Mouse (Mus musculus) lung, postnatal 25 days (tissue): Measurements from ENCODE around the gene Ppt2.

Experiments used
- DNase-seq: peaks from one replicate; pipeline ENCODE4 v3.0.0; 2022; ENCODE audit warnings: low spot score

Gene Ppt2

DNA sequence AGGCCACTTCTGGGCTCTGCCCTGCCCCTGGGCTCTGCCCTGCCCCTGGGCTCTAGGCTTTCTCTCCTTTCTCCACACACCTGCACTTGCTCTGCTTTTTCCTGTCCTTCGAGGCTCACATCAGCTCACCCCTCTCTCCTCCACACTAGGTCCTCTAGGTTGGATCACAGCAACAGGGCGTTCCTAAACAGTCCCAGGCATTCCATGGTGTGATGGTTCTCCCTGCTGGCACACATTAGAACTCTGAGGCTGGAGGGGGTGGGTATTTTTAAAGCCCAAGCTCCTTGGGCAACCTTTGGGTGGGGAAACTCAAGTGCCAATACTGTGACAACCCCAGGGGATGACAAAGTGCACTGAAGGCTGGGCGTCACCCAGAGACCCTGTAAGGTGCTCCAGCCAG lies 9.1 kb upstream of the Ppt2 start:
- DNase-seq: no peak

DNA sequence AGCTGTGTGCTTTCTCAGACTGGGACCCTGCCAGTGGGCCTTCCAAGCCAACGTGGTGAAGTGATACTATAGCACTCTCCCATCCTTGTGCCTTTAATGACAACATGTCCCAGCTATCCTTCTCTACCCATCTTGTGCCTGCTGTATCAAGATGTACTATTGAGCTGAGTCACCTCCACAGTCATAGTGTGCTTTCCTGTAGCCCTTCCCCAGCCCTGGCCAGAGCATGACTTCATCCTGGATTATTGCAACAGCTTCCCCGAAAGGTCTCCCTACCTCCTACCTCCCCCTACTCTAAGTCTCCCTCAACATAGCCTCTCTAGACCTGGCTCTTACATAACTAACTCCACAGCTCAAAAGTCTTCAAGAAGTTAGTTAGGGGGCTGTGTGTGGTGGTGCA lies 7.4 kb upstream of the Ppt2 start:
- DNase-seq: no peak

DNA sequence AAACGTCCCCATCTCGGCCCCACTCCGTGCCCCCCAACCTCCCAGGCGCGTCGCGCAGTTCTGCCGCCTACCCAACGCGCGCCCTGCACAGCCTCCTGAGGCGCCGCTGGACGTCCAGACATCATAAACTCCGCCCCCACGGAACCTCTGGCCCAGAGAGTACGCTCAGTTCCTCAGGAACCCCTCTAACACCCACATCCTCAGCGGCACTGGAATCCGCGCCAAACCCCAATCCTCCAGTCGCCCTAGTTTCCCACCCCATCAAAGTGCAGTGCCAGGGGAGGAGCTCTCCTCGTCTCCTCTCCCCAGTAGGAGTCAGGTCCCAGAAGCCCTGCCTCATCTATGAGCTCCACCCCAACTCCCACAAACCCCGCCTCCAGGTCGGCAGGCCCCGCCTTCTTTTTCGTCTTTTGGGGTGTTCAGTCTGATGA lies 4.0 kb upstream of the Ppt2 start:
- DNase-seq: peak; percentile 85

DNA sequence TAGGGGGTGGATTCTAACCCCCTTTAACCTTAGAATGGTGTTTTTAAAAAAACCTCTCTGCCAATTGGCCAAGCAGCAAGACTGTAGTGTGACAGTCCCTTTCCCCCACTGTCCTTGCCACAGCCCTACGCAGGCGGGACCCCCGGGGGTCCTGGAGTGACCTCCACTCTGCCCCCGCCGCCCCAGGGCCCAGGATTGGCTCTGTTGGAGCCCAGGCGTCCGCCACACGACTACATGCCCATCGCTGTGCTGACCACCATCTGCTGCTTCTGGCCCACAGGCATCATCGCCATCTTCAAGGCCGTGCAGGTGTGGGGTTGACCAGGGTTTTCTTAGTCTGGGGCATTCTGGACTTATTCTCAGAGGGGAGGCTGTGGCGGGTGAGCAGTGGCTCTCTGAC lies 3.3 kb upstream of the Ppt2 start:
- no peak for DNase-seq

DNA sequence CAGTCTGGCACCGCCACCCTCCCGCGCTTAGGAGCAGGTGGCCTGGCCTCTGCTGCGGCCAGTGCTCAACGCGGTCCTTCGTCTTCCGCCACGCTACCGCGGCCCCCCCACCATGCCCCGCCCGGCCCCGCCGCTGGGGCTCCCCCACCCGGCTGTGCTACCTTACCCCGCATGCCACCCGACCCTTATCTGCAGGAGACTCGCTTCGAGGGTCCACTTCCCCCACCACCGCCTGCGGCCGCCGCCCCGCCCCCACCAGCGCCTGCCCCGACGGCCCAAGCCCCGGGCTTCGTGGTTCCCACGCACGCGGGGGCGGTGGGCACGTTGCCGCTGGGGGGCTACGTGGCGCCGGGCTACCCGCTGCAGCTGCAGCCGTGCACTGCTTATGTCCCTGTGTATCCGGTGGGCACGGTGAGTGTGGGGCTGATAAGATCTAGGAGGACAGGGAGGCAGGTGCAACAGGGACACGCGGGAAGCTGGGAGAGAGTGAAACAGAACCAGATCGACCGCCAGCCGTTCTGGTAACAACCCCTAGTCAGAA lies 2.5 kb upstream of the Ppt2 start:
- no peak for DNase-seq

GRCm38 (mm10) chr17:34629796-34630603 lies 1.7 kb upstream of the Ppt2 start:
- no peak for DNase-seq

- DNase-seq: no peak
Observed at GRCm38 (mm10) chr17:34629221-34629751, 976 bp upstream of the Ppt2 start, which contains the start of gene Prrt1. Gene Prrt1, plus strand, starts transcription at chr17:34629533.

DNA sequence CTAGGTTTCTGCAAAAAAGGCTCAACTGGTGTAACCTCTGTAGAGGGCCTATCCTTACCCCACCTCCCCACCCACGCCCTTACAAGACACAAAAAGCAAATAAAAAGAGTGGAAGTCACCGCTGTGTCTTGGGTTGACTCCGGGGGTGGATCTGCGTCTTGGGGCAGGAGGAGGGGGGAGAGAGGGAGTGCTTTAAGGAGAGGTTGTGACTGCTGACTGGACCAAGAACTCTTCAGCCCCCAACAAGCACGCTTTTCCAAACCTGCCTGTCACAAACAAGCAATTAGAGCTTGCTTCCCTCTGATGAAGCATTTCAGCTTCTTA lies 296 bp upstream of the Ppt2 start:
- no peak for DNase-seq

GRCm38 (mm10) chr17:34627093-34627942 lies 992 bp downstream of the Ppt2 start:
- DNase-seq: peak; percentile 89

GRCm38 (mm10) chr17:34626773-34627092 lies 1.6 kb downstream of the Ppt2 start:
- no peak for DNase-seq

- DNase-seq: no peak
Observed at GRCm38 (mm10) chr17:34626062-34626772, 2.1 kb downstream of the Ppt2 start.

GRCm38 (mm10) chr17:34624981-34625380 lies 3.3 kb downstream of the Ppt2 start:
- no peak for DNase-seq

DNA sequence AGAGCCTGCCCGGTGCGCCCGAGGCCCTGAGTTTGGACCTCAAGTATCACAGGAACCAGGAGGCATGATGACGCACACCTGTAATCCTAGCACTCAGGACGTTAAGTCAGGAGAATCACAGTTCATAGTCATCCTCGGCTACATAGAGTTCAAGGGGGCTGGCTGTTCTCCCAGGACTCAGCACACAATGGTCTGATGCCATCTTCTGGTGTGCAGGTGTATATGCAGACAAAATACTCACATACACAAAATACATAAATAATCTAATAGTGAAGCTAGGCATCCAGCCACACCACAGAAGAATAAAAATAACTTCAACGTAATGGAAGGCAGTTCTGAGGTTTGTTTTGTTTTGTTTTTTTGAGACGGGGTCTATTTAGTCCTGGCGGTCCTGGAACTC lies 5.1 kb downstream of the Ppt2 start:
- no peak for DNase-seq

DNA sequence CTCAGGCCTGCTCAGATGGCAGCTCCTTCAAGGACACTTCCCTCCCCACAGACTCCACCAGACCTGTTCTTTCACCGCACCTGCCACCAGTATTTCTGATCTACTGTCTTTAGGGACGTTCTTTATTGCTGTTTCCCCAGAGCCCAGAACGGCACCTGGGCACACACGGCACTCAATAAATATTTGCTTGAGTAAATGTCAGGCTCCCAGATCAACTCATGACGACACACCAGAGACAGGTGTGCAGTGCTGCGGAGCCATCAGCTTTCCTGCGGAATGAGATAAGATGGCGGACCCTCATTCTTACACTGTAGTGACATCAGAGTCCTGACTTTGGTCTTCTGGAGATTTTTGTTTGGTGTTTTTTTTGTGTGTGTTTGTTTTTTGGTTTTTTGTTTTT lies 7.3 kb downstream of the Ppt2 start:
- DNase-seq: no peak

DNA sequence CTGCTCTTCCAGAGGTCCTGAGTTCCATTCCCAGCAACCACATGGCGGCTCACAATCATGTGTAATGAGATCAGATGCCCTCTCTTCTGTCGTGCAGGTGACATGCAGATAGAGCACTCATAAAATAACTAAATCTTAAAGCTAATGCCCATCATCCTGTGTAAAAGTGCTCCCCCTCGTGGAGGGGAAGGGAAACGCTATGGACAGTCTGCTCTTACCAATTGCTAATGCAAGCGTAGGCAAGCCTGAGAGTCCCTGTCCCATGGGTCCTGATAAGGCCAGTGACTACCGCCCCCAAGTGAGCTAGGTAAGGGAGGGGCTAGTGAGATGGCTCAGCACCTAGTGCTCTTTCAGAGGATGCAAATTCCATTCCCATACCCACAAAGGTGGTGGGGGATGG lies 9.3 kb downstream of the Ppt2 start:
- DNase-seq: peak; percentile 85

- no peak for DNase-seq
Observed at GRCm38 (mm10) chr17:34615871-34616270, 12.4 kb downstream of the Ppt2 start, which contains the start of gene Egfl8. Gene Egfl8, minus strand, starts transcription at chr17:34615971.

- no peak for DNase-seq
Observed at GRCm38 (mm10) chr17:34613830-34614229, 14.5 kb downstream of the Ppt2 start.

GRCm38 (mm10) chr17:34613054-34613645 lies 15.2 kb downstream of the Ppt2 start:
- DNase-seq: no peak

DNA sequence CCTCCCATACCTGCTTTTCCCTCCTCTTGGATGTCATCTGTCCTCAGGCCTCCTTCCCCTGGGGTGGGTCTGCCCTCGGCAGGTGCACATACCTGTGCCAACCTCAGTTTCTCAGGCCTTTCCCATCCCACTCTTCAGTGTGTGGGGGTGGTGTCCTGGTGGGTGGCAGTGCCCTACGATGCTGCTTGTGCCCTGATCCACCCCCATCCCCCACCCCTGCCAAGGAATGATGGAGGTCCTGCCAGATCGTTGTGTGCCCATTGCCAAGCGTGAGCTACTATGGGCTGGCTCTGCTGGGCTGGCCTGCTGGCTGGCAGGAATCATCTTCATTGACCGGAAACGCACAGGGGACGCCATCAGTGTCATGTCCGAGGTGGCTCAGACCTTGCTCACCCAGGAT lies 17.3 kb downstream of the Ppt2 start:
- no peak for DNase-seq

DNA sequence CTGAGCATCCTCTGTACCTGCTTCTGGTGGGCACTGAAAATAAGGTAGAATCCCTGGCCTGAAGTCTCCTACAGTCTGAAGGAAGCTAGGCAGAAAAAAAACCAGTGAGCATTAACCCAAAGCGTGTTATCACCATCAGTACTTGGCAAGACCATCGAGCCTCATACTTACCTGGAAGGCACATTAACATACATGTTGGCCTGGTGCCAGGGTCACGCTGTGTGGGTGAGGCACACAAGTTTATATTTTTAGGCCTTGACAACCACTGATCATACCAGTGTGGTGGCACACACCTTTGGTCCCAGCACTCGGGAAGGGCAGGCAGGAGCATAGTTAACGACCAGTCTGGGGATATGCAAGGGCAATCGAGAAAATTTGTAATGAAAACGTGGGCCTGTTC lies 20.3 kb downstream of the Ppt2 start:
- DNase-seq: no peak

- DNase-seq: no peak
Observed at GRCm38 (mm10) chr17:34606186-34607039, 21.9 kb downstream of the Ppt2 start.
